Mouse (Mus musculus) midbrain, embryonic 16.5 days (tissue): ENCODE data around the gene Ormdl3. TPM values are rescaled to one million over a fixed set of nuclear protein-coding genes. Genes with fewer than 3 reads are reported as not detected.

ENCODE experiments used
- ATAC-seq: fragments of 200-750 bp; cut with Nextera tagmentation; 2 replicates; pipeline ENCODE4 v1.8.0; 2017; ENCODE audit warnings: moderate TSS enrichment
- H3K27ac ChIP-seq: fragments of 300-500 bp; sonication (generic); 2 replicates; pipeline ENCODE4 v1.5.1; 2014; ENCODE audit warnings: mild to moderate bottlenecking, low read length, mixed read lengths
- H3K27me3 ChIP-seq: fragments of 300-500 bp; sonication (generic); 2 replicates; pipeline ENCODE4 v1.6.1; 2014; ENCODE audit warnings: low read depth, low read length, mixed read lengths; ENCODE audit not compliant: control insufficient read depth, insufficient read depth
- H3K36me3 ChIP-seq: fragments of 300-500 bp; sonication (generic); 2 replicates; pipeline ENCODE4 v1.6.1; 2014; ENCODE audit warnings: mild to moderate bottlenecking, low read length, moderate library complexity, mixed read lengths; ENCODE audit not compliant: control insufficient read depth, insufficient read depth
- H3K4me1 ChIP-seq: fragments of 300-500 bp; sonication (generic); 2 replicates; pipeline ENCODE4 v1.6.1; 2014; ENCODE audit warnings: mild to moderate bottlenecking, low read length, mixed read lengths; ENCODE audit not compliant: control insufficient read depth, insufficient read depth
- H3K4me2 ChIP-seq: fragments of 300-500 bp; sonication (generic); 2 replicates; pipeline ENCODE4 v1.6.1; 2014; ENCODE audit warnings: mild to moderate bottlenecking, low read length, mixed read lengths
- H3K4me3 ChIP-seq: fragments of 300-500 bp; sonication (generic); 2 replicates; pipeline ENCODE4 v1.5.1; 2014; ENCODE audit warnings: low read depth, mild to moderate bottlenecking, low read length, moderate library complexity, mixed read lengths
- H3K9ac ChIP-seq: fragments of 300-500 bp; sonication (generic); 2 replicates; pipeline ENCODE4 v1.6.1; 2014; ENCODE audit warnings: low read depth, low read length, mixed read lengths
- H3K9me3 ChIP-seq: fragments of 300-500 bp; sonication (generic); replicated peaks from 2 replicates; pipeline ENCODE4 v1.6.1; 2014; ENCODE audit warnings: mild to moderate bottlenecking, low read length, mixed read lengths; ENCODE audit not compliant: control insufficient read depth, poor library complexity, severe bottlenecking
- WGBS: fragments of 180-500 bp; shearing (Covaris S2); extraction: QIAGEN DNeasy Blood & Tissue Kit; methylation state at CpG from one replicate; pipeline ENCODE4 v1.1.7; 2014; 5-methylcytosine and 5-hydroxymethylcytosine counted together
- polyA plus RNA-seq: library from polyadenylated mRNA; unstranded; fragments of >200 nt; fragmentation: Nextera tagmentation; extraction: Ambion mirVana; gene quantifications from 2 replicates; pipeline ENCODE4 v1.2.1, GENCODE M21; 2015

Ormdl3 gene
- polyA plus RNA-seq, 1 experiment from 2014 or later, result 121 TPM

DNA sequence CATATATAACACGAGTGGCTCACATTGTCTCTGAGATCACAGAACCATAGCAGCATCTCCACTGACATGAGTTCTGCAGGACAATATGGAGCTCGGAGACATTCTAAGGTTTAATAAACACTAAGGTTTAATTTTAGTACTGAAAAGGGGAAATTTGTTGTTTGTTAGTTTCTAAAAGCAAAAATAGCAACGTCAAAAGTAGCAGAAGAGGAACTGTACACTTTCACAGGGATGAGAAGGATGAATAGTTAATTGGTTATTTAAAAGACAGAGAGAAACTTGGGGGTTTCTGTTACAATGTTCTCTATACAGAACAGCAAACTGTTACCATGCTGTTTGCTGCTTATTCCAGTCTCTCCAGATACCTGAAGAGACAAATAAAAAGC, 39.9 kb downstream of the Ormdl3 start:
- Histone ChIP-seq H3K4me2 (no peak overlapping the region), H3K27ac (no peak overlapping the region), H3K36me3 (no peaks in the 10 kb centered on the region), H3K9me3 (no peaks in the 10 kb centered on the region), H3K4me3 (no peak overlapping the region), H3K4me1 (peaks cover 16% of the 10 kb centered on the region), H3K9ac (no peak overlapping the region), H3K27me3 (peaks cover 55% of the 10 kb centered on the region)
- ATAC-seq, result no peak
- 57% methylated on average over 3 of the region's 3 CpGs for WGBS

DNA sequence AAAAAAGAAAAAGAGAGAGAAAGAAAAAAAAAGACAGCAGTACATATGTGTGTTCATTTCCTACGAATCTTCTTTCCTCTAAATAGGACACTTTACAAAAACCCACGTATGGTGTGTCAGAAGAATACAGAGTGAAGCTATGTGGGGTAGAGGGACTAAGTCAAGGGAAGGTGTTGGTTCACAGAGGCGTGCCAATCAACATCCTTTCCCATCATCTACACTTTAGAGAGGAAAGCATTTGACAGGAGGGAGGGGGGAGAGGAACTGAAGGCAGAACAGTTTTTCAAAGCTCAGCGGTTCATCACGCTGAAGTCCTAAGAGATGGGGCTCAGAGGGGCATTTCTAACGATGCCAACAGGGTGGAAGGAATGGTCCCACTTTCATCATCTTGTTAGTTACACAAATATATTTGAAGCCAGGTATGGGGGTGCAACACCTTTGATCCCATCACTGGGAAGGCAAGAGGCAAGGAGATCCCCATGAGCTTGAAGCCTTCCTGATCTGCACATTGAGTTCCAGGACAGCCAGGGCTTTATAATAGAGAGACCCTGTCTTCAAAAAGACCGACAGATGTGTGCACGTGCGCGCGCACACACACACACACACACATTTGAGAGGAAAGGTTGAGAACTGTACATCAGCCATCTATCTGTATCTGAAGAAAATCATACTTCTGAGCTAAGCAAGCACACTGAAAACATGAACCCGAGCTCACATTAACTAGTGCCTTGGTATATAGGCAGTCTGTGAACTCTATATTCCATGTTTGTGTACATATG, 40.5 kb downstream of the Ormdl3 start:
- peaks cover 16% of the 10 kb centered on the region for H3K4me1 ChIP-seq
- H3K4me3 ChIP-seq, result no peak overlapping the region
- no peaks in the 10 kb centered on the region for H3K36me3 ChIP-seq
- WGBS, result 40% methylated on average over 12 of the region's 12 CpGs
- no peak overlapping the region for H3K9ac ChIP-seq
- no peak for ATAC-seq
- H3K27ac ChIP-seq, result no peak overlapping the region
- H3K4me2 ChIP-seq, result no peak overlapping the region
- H3K9me3 ChIP-seq, result no peaks in the 10 kb centered on the region
- H3K27me3 ChIP-seq, result peaks cover 55% of the 10 kb centered on the region

DNA sequence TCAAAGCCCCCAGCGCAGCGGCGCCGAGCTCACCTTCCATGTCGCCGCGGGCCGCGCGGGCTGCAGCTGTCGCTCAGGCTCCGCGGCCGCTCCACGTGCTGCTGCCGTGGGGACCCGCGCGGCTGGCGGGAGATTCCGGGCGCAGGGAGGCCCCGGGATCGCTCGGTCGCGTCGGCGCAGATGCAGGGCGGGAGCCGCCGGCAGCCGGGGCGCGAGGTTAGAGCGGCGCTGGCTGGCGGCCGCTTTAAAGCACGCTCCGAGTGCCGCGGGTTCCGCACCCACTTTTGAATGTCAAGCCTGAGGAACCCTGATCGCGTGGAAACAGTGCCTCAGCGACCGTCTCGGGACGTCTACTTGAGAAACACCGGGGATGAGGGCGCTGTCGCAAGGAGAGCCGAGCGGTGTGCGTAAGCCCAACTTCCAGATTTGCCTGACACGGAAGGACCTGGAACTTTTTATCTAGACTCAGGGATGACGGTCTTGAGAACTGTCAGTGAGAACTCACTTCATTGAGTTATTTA, 41.4 kb downstream of the Ormdl3 start, which contains the start of gene Ikzf3:
Gene Ikzf3 (minus strand): TSS at position 321 of the 521 bp plus-strand sequence.
- Histone ChIP-seq H3K27ac (no peak within 1 kb of the TSS), H3K27me3 (peaks cover 60% of the 10 kb centered on the region), H3K9ac (peak within 1 kb of the TSS; percentile 62), H3K4me1 (peaks cover 13% of the 10 kb centered on the region), H3K9me3 (no peaks in the 10 kb centered on the region), H3K4me3 (peak within 1 kb of the TSS; percentile 52), H3K4me2 (peak within 1 kb of the TSS; percentile 98), H3K36me3 (no peaks in the 10 kb centered on the region)
- ATAC-seq, result no peak
- under 1% methylated on average over 51 of the region's 58 CpGs for WGBS

DNA sequence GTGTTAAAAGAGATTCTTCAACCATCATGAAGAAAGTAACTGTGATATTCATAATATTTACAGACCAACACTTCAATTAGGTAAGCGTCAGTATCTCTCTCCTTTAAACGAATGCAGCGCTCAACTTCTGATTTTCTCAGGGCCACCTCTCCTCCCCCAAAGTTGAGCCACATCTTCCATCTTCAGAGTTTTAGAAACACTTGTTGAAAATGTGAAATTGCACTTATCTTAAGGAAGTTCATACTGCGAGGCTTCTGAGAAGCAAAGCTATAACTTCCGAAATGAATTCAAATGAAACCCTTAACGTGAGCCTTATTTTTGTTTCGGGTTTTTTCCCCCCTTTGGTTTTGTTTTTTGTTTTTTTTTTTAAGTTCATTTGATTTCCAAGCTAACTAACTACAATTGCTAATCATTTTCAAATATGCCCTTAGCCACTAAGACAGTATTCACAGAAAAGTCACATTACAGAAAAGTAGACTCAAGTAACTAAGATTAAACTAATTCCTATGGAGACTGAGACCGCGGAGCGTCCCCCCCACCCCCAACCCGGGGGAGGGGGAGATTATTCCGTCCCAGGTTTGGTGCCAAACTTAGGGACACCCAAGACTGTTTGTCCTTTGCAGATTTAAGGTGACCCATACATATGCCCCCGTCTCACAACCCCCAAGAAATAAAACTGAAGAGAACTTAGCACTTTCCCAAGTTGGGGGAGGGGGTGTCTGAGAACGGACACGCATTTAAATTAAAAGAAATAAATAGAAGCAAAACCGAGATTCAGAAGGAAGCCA, 42.1 kb downstream of the Ormdl3 start:
- 4% methylated on average over 16 of the region's 16 CpGs for WGBS
- peak overlapping the region; percentile 52 for H3K4me3 ChIP-seq
- H3K27ac ChIP-seq, result no peak overlapping the region
- no peaks in the 10 kb centered on the region for H3K9me3 ChIP-seq
- no peaks in the 10 kb centered on the region for H3K36me3 ChIP-seq
- ATAC-seq, result no peak
- H3K9ac ChIP-seq, result peak overlapping the region; percentile 62
- H3K27me3 ChIP-seq, result peaks cover 57% of the 10 kb centered on the region
- H3K4me1 ChIP-seq, result peaks cover 8% of the 10 kb centered on the region; the same call in 1 of the 2 replicates
- peak overlapping the region; percentile 98 for H3K4me2 ChIP-seq

DNA sequence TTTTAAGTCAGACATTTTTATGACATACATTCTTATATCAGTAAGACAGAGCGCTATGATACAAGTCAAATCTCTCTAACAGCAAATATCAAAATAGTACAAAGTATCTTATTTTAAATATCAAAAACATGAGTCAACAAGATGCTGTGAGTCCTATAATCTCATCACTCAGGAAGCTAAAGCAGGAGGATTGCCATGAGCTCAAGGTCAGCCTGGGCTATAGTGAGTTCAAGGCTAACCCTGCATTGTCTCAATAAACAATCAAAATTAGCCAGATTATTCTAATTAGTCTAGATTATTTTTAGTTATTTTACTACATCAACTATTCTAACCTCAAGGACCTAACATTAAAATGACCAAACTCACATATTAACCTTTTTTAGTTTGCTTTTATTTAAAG, 43.8 kb downstream of the Ormdl3 start:
- no peak overlapping the region for H3K4me2 ChIP-seq
- ATAC-seq, result no peak

DNA sequence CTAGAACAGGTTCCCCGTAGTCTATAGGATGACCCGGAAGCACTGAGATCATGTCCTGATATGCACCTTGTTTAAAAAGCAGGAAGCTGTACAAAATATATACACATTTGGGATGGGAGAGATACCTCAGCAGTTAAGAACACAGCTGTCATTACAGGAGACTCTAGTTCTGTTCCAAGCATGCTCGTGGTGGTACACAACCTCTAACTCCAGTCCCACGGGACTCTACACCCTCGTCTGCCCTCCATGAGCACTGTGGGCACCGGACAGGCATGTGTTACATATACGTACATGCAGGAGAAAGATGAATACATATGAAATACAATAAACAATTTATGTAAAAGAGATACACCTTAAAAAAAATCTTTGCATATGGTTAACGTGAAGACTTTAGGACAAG, 44.6 kb downstream of the Ormdl3 start:
- WGBS, result 80% methylated on average over 8 of the region's 8 CpGs
- ATAC-seq, result no peak
- Histone ChIP-seq H3K27me3 (peaks cover 38% of the 10 kb centered on the region), H3K9me3 (no peaks in the 10 kb centered on the region), H3K4me3 (no peak overlapping the region), H3K27ac (no peak overlapping the region), H3K36me3 (no peaks in the 10 kb centered on the region), H3K4me2 (no peak overlapping the region), H3K4me1 (peaks cover 8% of the 10 kb centered on the region; the same call in 1 of the 2 replicates), H3K9ac (no peak overlapping the region)

More for the DNA sequence above, 43.8 kb downstream of the Ormdl3 start:
- H3K9me3 ChIP-seq, result no peaks in the 10 kb centered on the region
- WGBS, result 90% methylated on average over 1 of the region's 1 CpGs
- peaks cover 8% of the 10 kb centered on the region; the same call in 1 of the 2 replicates for H3K4me1 ChIP-seq
- H3K27ac ChIP-seq, result no peak overlapping the region
- no peaks in the 10 kb centered on the region for H3K36me3 ChIP-seq
- H3K9ac ChIP-seq, result no peak overlapping the region
- H3K4me3 ChIP-seq, result no peak overlapping the region
- H3K27me3 ChIP-seq, result peaks cover 45% of the 10 kb centered on the region

DNA sequence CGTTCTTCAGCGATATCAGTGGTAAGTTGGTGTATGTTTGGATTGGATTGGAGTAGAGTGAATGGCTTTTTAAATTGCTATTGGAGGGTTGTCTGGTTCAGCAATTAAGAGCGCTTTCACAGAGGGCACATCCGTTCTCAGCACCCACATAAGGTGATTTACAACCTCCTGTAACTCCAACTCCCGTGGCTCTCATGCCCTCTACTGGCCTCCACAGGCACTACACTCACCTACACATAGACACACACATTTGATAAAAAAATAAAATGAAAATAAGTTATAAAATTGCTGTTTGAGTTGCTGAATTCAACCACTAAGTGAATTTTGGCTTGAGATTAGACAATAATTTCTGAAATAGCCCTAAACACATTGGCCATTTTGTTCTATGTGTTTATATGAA, 46.8 kb downstream of the Ormdl3 start:
- Histone ChIP-seq H3K9me3 (no peaks in the 10 kb centered on the region), H3K27me3 (peaks cover 18% of the 10 kb centered on the region), H3K27ac (no peak overlapping the region), H3K36me3 (no peaks in the 10 kb centered on the region), H3K4me2 (no peak overlapping the region), H3K4me3 (no peak overlapping the region), H3K4me1 (peaks cover 1% of the 10 kb centered on the region; the same call in 1 of the 2 replicates), H3K9ac (no peak overlapping the region)
- WGBS, result 81% methylated on average over 5 of the region's 5 CpGs
- no peak for ATAC-seq

DNA sequence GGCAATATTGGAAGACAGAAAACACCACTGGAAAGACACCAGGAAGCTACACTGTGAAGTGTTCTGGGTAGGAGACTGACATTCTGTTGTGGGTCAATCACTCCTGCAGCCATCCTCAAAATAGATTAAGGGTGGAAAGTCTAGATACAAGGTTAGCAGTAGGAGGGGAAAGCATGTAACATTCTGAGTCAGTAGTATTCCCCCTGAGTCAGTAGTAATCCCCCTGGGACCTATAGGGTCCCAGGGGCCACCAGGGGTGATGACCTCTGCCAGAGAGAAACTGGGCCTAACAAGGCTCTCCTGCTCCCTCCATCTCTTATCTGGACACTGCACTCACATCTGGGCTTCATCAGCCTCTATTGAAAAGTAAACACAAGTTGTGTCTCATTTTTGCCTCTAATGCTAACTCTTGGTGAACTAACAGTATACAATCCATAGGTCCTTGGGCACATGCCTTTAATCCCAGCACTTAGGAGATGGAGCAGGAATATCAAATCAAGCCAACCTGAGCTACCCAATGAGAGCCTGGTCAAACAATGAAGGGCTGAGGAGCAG, 49.6 kb downstream of the Ormdl3 start:
- peaks cover 7% of the 10 kb centered on the region for H3K27me3 ChIP-seq
- no peak overlapping the region for H3K4me3 ChIP-seq
- no peak overlapping the region for H3K27ac ChIP-seq
- H3K4me1 ChIP-seq, result no peaks in the 10 kb centered on the region
- H3K36me3 ChIP-seq, result no peaks in the 10 kb centered on the region
- no peak for ATAC-seq
- H3K9ac ChIP-seq, result no peak overlapping the region
- H3K9me3 ChIP-seq, result no peaks in the 10 kb centered on the region
- no peak overlapping the region for H3K4me2 ChIP-seq
